Mouse (Mus musculus) megakaryocyte progenitor cell, adult 5-6 weeks (primary cell): Measurements from ENCODE around the gene Lactb. TPM values are rescaled to one million over a fixed set of nuclear protein-coding genes. Genes with fewer than 3 reads are reported as not detected.
A peak's percentile ranks its signal among the peaks of the same experiment; 100 is the strongest.

Experiments used
- ATAC-seq: replicated peaks from 2 replicates; pipeline ENCODE4 v1.8.0; 2016; ENCODE audit warnings: mild to moderate bottlenecking, moderate TSS enrichment, inconsistent platforms; ENCODE audit not compliant: poor library complexity
- total RNA-seq, 2 experiments: library from RNA; stranded (forward) in 1 of 2; stranded (reverse) in 1 of 2; fragments of 157-497, 149-512 nt in 1 of 2; fragments of 200-1000 nt in 1 of 2; gene quantifications; 2 replicates each; pipeline versions ENCODE4 v1.2.3 to v1.2.4; 2015 to 2017

Lactb gene
- total RNA-seq (2015) (38.4 and 42.3 TPM in 2 replicates), total RNA-seq (2017) (26.8 and 36.1 TPM in 2 replicates)

DNA sequence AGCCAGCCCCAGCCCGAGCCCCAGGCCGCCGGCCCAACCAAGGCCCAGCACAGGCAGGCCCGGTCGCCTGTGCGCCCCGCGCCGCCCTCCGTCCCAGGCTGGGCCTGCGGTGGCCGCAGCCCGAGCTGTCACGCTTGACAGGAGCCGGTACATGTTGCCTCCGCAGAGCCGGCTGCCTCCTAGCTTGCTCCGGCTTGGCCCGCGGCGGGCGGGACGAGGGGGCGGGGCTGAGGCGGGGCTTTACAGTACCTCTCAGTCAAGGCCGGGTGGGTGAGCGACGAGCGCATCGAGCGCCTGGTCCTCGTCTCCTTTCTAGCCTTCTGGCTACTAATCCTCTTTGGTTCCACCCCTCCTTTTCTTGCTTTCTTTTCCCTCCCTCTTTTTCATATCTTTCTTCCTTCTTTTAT is at the start of gene Lactb:
Lactb (minus strand) TSS at position 246 of the 407 bp plus-strand sequence.
- ATAC-seq, result peak; percentile 89

DNA sequence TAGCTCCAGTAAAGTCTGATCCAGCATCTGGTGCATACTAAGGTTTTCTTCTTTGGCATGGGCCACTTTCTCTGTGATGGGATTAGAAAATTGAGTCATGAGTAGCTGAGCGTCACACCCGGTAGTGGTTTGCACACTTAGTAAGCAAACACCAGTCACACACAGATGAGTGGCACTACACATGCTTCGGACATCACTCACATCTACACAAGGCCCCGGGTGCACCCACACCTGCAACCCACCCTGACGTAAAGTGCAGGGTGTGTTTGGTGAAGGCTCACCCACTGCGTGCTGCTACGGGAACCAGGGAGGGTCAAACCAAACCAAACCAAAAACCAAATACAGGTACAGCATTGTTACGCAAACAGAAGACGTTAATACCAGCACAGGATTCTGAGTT is 48.1 kb upstream of the Lactb start:
- ATAC-seq, result no peak

DNA sequence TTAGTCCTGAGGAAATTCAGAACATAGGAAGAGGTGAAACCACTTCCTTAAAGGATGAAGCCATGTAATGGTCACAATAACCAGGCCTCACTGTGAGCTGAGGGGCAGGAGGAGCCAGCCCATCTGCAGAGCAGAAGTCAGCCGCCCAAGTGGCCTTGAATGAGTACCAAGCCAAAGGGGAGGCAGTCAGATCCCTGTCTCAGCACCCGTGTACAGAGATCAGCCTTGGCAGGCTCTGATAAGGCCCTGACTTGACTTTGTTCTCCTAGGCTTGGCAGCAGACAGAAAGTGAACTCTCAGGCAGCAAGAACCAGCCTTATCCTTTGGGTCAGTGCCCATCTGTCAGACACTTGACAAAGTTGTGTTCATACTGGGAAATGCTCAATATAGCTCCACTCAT is 44.8 kb upstream of the Lactb start:
- ATAC-seq, result peak; percentile 79

DNA sequence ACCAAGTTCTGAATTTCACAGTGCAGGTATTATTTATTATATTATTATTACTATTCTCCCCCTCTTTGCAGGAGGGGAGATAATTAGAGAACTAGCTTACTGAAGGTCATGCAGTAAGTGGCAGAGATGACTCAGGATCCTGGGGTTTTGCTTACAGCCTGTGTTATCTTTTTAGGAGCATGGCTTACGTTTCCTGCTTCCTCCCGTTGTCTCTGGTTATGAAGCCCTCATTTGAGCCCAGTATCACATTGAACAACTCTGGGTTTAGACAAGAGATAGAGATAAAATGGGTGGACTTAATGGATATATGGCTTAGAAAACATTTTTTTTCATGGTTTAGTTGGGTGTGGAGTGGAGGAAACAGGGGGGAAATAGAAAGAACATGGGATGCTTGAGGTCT is 38.2 kb upstream of the Lactb start:
- peak; percentile 88 for ATAC-seq

DNA sequence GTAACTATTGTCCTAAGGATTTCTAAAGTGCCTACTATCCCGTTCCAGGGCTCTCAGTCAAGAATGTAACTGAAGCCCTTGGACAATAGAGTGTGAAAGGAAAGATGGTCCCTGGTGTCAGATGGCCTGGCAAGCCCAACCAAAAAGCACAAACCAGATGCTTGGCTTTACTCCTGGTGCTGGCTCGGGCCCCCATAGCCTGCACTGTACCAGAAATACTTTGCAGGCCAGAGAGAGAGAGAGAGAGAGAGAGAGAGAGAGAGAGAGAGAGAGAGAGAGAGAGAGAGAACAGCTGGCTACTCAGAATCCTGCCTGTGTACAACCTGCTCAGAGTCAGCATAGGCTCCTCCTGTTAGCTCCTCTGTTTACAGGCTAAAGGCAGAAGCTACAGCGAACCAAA is 37.2 kb upstream of the Lactb start:
- ATAC-seq, result no peak

DNA sequence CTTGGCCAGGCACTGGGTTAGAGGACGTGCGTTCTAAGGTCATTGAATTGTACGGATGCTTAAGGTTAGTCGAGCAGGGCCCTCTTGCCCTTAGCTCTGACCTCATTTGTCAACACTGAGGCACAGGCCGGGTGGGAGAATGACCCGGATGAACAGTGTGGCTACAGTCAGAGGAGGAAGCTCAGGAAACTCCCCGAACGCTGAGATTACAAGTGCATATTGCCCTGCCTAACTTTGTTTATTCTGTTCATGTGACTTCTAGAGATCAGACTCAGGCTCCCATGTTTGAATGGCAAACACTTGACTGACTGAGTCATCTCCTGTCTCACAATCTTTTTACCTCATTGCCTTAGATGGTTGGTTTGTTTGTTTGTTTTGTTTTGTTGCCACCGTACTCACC is 36.2 kb upstream of the Lactb start:
- no peak for ATAC-seq

DNA sequence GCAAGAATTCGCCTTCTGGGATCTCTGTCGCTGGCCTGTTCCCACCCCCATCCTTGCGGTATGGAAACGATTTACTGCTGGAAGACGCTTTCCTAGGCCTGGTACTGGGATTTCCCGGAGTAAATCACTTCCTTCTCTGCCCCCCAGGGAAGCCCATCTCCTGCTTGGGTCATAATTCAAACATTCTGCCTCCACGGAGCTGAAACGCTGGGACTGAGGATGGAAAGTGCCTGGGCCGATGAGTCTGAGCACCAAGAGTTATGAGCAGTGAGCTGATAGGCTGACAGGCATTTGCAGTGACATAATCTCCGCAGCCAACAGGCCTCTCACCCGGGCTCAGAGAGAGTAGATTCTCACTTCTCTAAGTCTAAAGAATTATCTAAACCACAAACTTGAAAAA is 33.5 kb upstream of the Lactb start:
- ATAC-seq, result 0 out of 2 replicates have a peak, but pooled peaks have one; percentile 33

DNA sequence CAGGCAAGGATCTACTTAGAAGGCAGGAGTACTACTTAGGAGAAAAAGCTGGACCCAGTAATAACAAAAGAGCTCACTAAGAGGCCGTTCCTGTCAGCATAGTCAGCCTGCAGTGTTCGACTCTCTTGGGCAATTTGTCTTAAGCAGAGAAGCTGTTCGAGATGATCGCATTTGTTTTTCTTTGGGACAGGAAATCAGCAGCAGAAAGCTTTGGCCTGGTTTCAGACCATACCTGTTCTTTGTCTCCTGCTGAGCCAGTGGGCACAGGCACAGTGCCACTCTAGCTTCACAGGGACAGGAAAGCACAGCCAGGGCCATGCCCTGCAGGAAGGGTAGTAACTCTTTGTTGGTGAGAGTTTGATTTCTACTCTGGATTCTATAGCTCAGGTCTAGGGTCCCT is 31.1 kb upstream of the Lactb start:
- ATAC-seq, result no peak

DNA sequence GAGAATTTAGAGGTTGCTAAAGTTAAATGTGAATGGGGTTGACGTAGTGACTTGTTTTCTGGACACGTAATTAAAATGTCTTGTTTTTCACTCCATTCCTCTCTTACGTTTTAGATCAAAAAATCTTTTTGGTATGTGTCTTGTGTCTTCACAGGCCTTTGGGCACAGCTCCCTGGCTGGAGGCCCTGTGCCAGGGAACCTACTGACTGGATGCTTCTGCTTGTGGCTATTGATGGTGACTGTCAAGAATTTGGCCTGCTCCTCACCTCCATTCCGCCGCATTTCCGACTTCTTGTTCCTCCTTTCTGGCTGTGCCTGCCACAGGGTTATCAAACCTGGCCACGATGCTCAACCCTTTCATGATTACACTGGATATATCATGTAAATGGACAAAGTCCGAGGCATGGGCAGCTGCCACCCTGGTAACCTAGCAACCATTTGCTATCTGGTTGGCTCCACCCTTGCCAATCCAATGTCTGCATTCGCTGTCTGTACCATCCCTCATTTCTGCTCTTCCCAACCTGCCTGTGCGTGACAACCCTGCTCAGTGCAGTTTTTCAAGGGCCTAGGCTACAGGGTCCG is 30.0 kb upstream of the Lactb start:
- no peak for ATAC-seq

DNA sequence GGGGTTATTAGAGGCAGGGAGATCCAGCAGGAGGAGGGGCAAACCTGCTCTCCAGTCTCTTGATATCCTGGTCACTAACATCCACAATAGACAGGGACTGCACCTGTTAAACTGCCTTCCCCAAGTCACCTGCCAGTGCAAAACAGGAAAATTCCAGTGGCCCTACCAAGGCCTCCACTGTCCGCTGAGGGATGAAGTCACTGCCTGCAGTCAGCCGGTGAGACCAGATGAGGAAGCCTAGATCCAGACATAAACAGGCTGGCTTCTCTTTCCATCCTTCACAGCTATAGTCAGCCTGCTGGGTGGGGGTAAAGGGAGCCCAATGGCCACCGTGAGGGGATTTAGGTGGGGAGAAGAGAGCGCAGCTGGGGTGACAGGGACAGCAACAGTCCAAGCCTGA is 28.4 kb upstream of the Lactb start:
- no peak for ATAC-seq

DNA sequence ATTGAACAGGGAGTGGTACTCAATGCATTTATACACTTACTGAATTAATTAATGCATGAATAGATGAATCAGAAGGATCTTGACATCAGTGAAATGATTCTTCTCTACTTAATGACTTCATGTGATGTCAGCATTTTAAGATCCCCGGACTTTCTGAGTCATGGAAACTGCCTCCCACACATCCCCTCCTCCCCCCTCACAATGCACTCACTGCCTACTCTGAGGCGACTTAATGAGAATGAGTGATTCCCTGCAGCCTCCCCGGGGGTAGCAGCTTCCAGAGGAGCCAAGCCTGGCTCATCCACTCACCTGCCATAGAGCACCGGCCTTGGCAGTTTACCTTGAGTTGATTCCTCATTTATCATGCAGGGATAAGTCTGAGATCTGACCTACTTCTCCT is 27.9 kb upstream of the Lactb start:
- ATAC-seq, result no peak

DNA sequence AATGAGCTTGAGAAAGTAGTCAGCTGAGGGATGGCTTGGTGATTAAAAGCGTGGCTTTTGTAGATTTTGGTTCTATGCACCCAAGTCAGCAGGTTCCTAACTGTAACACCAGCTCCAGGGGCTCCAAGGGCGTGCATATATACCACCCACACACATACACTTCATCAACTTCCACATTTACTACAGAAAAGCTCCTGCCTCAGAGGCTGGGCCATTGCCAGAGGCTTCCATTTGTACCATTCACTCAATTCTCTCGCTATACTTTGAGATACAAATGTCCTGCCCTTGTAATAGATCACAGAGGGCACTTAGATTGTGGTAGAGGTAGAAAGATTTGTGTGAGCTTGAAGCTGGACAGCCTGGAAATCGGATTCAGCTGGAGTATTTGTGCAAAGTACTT is 26.2 kb upstream of the Lactb start:
- no peak for ATAC-seq

DNA sequence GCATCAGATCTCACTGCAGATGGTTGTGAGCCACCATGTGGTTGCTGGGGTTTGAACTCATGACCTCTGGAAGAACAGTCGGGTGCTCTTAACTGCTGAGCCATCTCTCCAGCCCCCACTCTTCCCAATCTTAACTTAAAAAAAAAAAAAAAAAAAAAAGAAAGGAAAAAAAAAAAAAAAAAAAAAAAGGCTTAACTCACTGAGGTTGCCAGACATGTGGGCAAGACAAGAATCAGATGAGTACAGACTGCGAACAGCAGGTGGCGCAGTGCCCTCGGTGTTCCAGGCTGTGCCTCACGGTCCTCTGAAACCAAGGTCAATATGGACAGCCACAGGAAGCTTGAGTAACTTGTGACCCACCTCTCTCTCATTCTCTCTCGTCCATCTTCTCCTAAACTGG is 25.8 kb upstream of the Lactb start:
- ATAC-seq, result peak; percentile 100

DNA sequence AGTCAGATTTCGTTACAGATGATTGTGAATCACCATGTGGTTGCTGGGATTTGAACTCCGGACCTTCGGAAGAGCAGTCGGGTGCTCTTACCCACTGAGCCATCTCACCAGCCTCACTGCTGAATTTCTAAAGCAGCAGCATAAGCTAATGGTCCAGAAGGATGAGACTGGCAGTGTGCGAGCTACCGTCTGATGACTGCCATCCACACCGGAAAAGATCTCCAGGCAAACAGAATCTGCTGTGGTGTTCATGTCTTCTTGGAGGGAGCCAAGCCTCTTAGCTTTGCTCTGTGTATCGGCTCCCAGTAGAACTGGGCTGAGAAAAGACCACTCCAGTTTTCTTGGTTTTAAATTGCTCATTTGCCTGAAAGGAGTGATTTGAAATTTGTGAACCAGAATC is 24.4 kb upstream of the Lactb start:
- no peak for ATAC-seq

DNA sequence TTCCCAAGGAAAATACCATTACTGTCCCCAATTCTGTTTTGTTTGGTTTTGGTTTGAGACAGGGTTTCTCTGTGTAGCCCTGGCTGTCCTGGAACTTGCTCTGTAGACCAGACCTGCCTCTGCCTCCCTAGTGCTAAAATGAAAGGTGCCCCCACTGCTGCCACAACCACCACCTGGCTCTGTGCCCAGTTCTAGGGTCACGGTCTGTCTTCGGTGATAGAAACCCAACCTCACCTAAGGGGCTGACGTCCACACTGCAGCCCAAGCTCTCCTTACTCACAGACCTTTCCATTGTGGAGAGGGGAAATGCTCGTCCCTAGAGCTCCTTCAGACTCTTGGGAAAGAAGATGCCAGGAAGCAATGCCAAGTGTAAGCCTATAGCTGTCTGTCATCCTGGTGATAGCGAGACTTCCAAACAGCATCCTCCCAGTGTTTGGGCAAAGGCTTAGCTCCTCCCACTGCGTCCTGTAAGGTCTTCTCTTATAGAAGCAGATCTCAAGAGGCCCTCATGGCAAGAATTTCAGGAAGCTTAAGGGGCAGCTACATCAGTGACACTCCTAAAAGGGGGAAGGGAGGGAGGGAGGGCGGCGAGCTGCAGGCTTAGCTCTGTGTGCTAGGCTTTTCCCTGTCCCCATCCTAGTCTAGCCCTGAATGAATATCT is 16.6 kb upstream of the Lactb start:
- ATAC-seq, result peak; percentile 23; the same call in 1 of the 2 replicates

DNA sequence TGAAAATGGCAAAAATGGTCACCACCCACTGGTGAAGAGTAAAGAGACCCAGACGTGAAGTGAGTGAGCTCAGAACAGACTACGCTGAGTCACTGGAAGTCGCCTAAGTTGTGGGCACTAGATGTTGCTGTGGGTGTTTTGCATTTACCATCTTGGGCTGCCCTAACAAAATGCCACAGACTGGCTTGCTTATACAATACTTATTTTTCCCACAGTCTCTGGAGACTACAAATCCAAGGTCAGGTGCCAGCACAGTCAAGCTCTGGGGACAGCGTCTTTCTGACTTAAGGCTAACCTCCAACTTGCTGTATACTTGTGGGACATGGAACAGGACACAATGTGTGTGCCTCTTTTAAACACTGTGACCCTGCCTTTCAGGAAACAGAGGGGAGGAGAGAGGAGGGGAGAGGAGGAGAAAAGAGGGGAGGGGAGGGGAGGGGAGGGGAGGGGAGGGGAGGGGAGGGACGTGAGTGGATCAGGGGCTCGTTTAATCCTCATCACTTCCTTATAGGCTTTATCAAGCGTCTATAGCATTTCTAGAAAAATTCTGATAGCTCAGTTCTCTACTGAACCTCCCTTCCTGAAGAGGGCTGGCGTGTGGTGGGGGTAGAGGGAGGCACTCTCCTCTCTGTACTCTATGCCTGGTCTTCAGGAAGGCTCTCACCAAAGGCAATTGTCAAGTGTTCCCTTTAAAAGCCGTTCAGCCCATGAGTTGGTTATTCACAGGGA is 15.9 kb upstream of the Lactb start:
- ATAC-seq, result 0 out of 2 replicates have a peak, but pooled peaks have one; percentile 29

DNA sequence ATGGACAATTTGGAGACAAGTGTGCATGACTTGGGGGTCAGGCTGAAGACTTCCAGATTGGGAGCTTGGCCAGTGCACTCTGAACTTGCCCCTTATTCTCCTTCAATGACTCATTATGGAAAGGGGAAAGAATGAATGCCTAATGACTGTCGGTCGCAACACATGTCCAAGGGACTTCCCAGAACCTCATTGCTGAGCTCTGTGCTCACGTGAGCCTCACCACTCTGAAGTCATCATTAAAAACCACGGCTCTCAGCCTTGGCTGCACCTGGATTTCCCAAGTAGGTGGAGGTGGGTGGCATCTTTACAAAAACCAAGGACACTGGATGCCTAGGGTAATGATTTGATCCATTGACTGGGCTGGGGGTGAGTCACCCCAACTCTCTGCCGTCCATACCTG is 14.8 kb upstream of the Lactb start:
- ATAC-seq, result no peak

DNA sequence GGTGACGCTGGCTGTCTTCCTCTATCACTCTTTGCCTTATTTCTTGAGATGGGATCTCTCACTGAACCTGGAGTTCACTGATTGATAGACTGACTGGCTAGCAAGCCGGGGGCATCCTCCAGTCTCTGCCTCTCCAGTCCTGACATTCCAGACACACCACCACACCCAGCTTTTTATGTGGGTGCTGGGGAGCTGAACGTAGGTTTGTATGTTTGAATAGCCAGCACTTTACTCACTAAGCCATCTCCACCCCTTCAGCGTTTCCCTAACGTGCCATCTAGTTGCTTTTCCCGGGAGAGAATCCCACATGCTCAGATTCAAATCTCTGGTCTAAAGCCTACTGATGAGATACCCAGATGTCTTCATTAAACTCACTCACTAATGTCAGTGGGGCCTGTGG is 14.3 kb upstream of the Lactb start:
- ATAC-seq, result no peak

DNA sequence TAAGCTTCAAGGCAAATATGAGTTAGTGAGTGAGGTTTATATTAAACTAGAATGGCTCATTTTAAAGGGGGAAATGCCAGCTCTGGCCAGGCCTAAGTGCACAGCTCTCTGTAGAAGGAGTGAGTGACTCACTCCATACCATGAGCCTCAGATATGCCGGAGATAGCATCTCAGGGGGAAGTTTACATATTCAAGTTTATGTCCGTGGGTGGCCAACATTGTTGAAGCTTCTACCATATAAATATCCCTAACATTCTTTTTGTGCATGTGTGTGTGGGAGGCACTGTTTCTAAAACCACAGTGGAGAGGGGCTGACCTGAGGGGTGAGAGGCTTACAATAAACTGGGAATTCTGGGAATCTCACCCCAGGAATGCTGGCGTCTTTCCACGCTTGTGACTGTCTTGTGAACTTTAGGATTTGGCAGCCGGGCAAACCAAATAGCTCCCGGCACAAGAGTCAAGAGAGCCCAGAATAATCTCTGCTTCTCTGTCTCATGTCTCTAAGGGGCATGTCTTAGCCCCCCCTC is 13.7 kb upstream of the Lactb start:
- ATAC-seq, result no peak

DNA sequence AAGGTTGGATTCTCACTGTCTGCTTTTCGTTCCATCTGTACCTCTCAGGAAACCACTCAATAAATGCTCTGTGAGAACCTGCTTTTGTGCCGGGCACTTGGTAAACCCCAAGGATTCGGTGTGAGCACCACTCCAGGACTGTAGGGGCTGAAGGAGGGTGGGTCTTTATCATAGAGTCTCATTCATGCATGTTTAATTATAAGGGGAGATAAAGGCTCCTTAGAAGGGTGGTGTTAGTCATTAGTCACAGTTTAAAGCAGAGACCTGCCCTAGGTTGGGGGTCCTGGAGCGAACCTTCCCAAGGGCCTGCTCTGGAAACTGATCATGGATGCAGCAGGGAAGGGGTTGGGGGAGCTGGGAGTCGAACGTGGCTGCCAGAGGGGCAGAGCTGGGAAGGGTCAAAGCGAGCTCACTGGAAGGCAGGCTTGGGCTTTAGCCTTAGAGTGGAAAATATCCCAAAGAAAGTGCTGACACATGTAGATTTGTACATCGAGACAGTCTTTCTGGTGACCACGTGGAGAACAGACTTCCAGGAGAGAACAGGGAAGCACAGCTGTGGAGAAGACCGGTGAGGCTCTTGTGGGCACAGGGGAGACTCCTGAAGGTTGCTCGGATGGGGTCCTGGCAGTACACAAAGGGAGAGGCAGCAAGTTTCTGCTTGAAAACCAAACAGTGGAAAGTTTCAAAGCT is 13.1 kb upstream of the Lactb start:
- ATAC-seq, result peak; percentile 48; the same call in 1 of the 2 replicates

DNA sequence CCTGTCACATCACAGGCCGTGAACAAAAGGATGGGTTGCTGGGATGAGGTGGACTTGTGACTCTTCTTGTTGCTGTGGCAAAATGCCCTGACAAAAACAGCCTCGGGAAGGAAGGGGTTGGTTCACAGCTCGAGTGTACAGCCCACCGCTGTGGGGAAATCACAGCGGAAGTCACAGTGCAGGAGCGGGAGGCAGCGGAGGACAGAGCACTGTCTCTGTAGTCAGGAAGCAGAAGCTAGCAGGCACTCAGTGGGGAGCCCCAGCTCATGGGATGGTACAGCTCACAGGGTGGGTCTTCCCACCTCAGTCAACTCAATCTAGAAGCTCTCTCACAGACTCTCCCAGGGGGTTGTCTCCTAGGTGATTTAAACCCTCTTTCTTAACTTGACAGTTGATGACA is 10.1 kb upstream of the Lactb start:
- ATAC-seq, result peak; percentile 55
